Comparison of ENCODE assay signal across 17 mouse cellular contexts in genomic region chr2:77457120-77457519, GRCm38 (mm10).
DNase-seq lines count a peak whose midpoint lies in the region; ATAC-seq and TF ChIP-seq lines count a peak whose summit lies in the region.
"Had no signal": no experiment of that assay in that cellular context is flagged by ENCODE, and none has a peak within 500 bp of the region (broad histone marks: within the 10 kb centered on the region; RNA-seq: fewer than 3 reads in every experiment).

No protein-coding gene starts in this region.

- no peak for ATAC-seq in hindbrain, embryonic 14.5 days (ENCODE audit: low FRiP score)
- ATAC-seq in hindbrain, embryonic 11.5 days (ENCODE audit: low FRiP score): no peak
- ATAC-seq in kidney, postnatal 0 days (replicated peaks; ENCODE audit: low FRiP score, low read depth): peak; percentile 72; the same call in 1 of the 2 replicates
- peak; percentile 80 for ATAC-seq in lung, embryonic 16.5 days (ENCODE audit: low read depth)
- ATAC-seq: CD4-positive, CD25-positive, alpha-beta regulatory T cell, adult 4 months had no signal

- no peak for TF ChIP-seq CTCF in kidney, postnatal 0 days (IDR thresholded peaks at IDR 0.05; ENCODE audit: low read depth)

- H3K36me3 ChIP-seq in hindbrain, embryonic 14.5 days (replicated peaks; ENCODE audit: control insufficient read depth, insufficient read depth): no peaks in the 10 kb centered on the region
- no peaks in the 10 kb centered on the region for H3K36me3 ChIP-seq in hindbrain, embryonic 11.5 days (ENCODE audit: control insufficient read depth, insufficient read depth, low read length)
- no peaks in the 10 kb centered on the region for H3K36me3 ChIP-seq in kidney, postnatal 0 days (ENCODE audit: insufficient read depth, low read length)
- no peaks in the 10 kb centered on the region for H3K36me3 ChIP-seq in lung, embryonic 16.5 days (ENCODE audit: control insufficient read depth, insufficient read depth, low read length)
- H3K36me3 ChIP-seq: embryonic facial prominence, embryonic 15.5 days; forebrain, embryonic 10.5 days; G1E; heart, embryonic 12.5 days; hindbrain, embryonic 10.5 days had no signal

- H3K4me3 ChIP-seq in hindbrain, embryonic 14.5 days (replicated peaks; ENCODE audit: low read length): no peak overlapping the region
- H3K4me3 ChIP-seq in hindbrain, embryonic 11.5 days (ENCODE audit: low read depth, low read length): no peak overlapping the region
- H3K4me3 ChIP-seq in kidney, postnatal 0 days (replicated peaks; ENCODE audit: low read depth, low read length): no peak overlapping the region
- H3K4me3 ChIP-seq in lung, embryonic 16.5 days (ENCODE audit: low read length): no peak overlapping the region
- H3K4me3 ChIP-seq: embryonic facial prominence, embryonic 15.5 days; erythroblast, embryonic 14.5 days; forebrain, embryonic 10.5 days; gastrocnemius, adult 2 months; heart, embryonic 12.5 days; hindbrain, embryonic 10.5 days had no signal

- no peaks in the 10 kb centered on the region for H3K27me3 ChIP-seq in hindbrain, embryonic 14.5 days (ENCODE audit: control insufficient read depth, insufficient read depth, low read length)
- H3K27me3 ChIP-seq in hindbrain, embryonic 11.5 days (ENCODE audit: control insufficient read depth, insufficient read depth, low read length): no peaks in the 10 kb centered on the region
- H3K27me3 ChIP-seq in kidney, postnatal 0 days (ENCODE audit: insufficient read depth, low read length): no peaks in the 10 kb centered on the region
- H3K27me3 ChIP-seq in lung, embryonic 16.5 days (ENCODE audit: control insufficient read depth, insufficient read depth, low read depth, low read length): no peaks in the 10 kb centered on the region
- H3K27me3 ChIP-seq: embryonic facial prominence, embryonic 15.5 days; heart, embryonic 12.5 days had no signal

- H3K9me3 ChIP-seq in hindbrain, embryonic 14.5 days (ENCODE audit: control insufficient read depth, low read length): no peaks in the 10 kb centered on the region
- no peaks in the 10 kb centered on the region for H3K9me3 ChIP-seq in hindbrain, embryonic 11.5 days (ENCODE audit: control insufficient read depth, low read length)
- H3K9me3 ChIP-seq in kidney, postnatal 0 days (replicated peaks; ENCODE audit: low read length): no peaks in the 10 kb centered on the region
- H3K9me3 ChIP-seq in lung, embryonic 16.5 days (ENCODE audit: control insufficient read depth, low read length): no peaks in the 10 kb centered on the region
- H3K9me3 ChIP-seq: embryonic facial prominence, embryonic 15.5 days; forebrain, embryonic 10.5 days; heart, embryonic 12.5 days; hindbrain, embryonic 10.5 days had no signal

- H3K9ac ChIP-seq in hindbrain, embryonic 14.5 days: no peak overlapping the region
- no peak overlapping the region for H3K9ac ChIP-seq in hindbrain, embryonic 11.5 days (ENCODE audit: low read depth, low read length)
- no peak overlapping the region for H3K9ac ChIP-seq in kidney, postnatal 0 days (ENCODE audit: low read depth, low read length)
- H3K9ac ChIP-seq in lung, embryonic 16.5 days (ENCODE audit: low read length): no peak overlapping the region
- H3K9ac ChIP-seq: embryonic facial prominence, embryonic 15.5 days; heart, embryonic 12.5 days had no signal

- H3K4me2 ChIP-seq in hindbrain, embryonic 14.5 days (replicated peaks): no peak overlapping the region
- H3K4me2 ChIP-seq in hindbrain, embryonic 11.5 days (replicated peaks; ENCODE audit: low read depth, low read length): no peak overlapping the region
- H3K4me2 ChIP-seq in kidney, postnatal 0 days (ENCODE audit: low read length): no peak overlapping the region
- H3K4me2 ChIP-seq in lung, embryonic 16.5 days (ENCODE audit: low read depth, low read length): no peak overlapping the region
- H3K4me2 ChIP-seq: embryonic facial prominence, embryonic 15.5 days; heart, embryonic 12.5 days had no signal

- DNase-seq in hindbrain, embryonic 14.5 days (ENCODE audit: low spot score): no peak
- DNase-seq in hindbrain, embryonic 11.5 days (ENCODE audit: low spot score): no peak
- DNase-seq in kidney, postnatal 0 days (ENCODE audit: low spot score): peak; percentile 22
- no peak for DNase-seq in kidney, postnatal 4 days
- no peak for DNase-seq in lung, adult 18-20 months
- no peak for DNase-seq in right cerebral cortex, postnatal 14 days
- DNase-seq: B cell, adult 2 months; gastrocnemius, postnatal 25 days had no signal

- 60% methylated on average over 1 of the region's 1 CpGs for WGBS in hindbrain, embryonic 14.5 days
- 74% methylated on average over 1 of the region's 1 CpGs for WGBS in hindbrain, embryonic 11.5 days
- WGBS in kidney, postnatal 0 days: 53% methylated on average over 1 of the region's 1 CpGs
- WGBS in lung, embryonic 16.5 days: 15% methylated on average over 1 of the region's 1 CpGs

- 0 out of 2 replicates have a peak overlapping the region, but pooled peaks have one; percentile 26 for H3K27ac ChIP-seq in hindbrain, embryonic 14.5 days
- no peak overlapping the region for H3K27ac ChIP-seq in hindbrain, embryonic 11.5 days (ENCODE audit: low read depth, low read length)
- no peak overlapping the region for H3K27ac ChIP-seq in kidney, postnatal 0 days
- peak overlapping the region; percentile 66 for H3K27ac ChIP-seq in lung, embryonic 16.5 days (ENCODE audit: low read length)
- H3K27ac ChIP-seq: embryonic facial prominence, embryonic 15.5 days; forebrain, embryonic 10.5 days; gastrocnemius, adult 2 months; hindbrain, embryonic 10.5 days had no signal

- no peaks in the 10 kb centered on the region for H3K4me1 ChIP-seq in hindbrain, embryonic 14.5 days (replicated peaks; ENCODE audit: control insufficient read depth, insufficient read depth, low read length)
- H3K4me1 ChIP-seq in hindbrain, embryonic 11.5 days (replicated peaks; ENCODE audit: control insufficient read depth, insufficient read depth, low read length): no peaks in the 10 kb centered on the region
- 0 out of 2 replicates have a peak, but pooled peaks cover 2% of the 10 kb centered on the region for H3K4me1 ChIP-seq in kidney, postnatal 0 days (replicated peaks; ENCODE audit: insufficient read depth, low read length)
- H3K4me1 ChIP-seq in lung, embryonic 16.5 days (replicated peaks; ENCODE audit: control insufficient read depth, insufficient read depth, low read length): peaks cover 2% of the 10 kb centered on the region; the same call in 1 of the 2 replicates
- H3K4me1 ChIP-seq: embryonic facial prominence, embryonic 15.5 days; forebrain, embryonic 10.5 days; hindbrain, embryonic 10.5 days had no signal

Comparison
In these comparisons a context has a peak if more than half of its experiments do, and no peak if none do; other contexts are left out.
1. H3K27ac ChIP-seq: peak in hindbrain, embryonic 14.5 days (single experiment) and lung, embryonic 16.5 days (single experiment); none in hindbrain, embryonic 11.5 days (single experiment) and kidney, postnatal 0 days (single experiment).
2. ATAC-seq: peak in kidney, postnatal 0 days (single experiment) and lung, embryonic 16.5 days (single experiment); none in hindbrain, embryonic 14.5 days (single experiment) and hindbrain, embryonic 11.5 days (single experiment).